Mouse (Mus musculus) stomach, postnatal 0 days (tissue): Measurements from ENCODE around the gene Pdgfa. TPM values are rescaled to one million over a fixed set of nuclear protein-coding genes. Genes with fewer than 3 reads are reported as not detected.
A peak's percentile ranks its signal among the peaks of the same experiment; 100 is the strongest.

Experiments used
- ATAC-seq: fragments of 200-750 bp; cut with Nextera tagmentation; 2 replicates; pipeline ENCODE4 v1.8.0; 2017; ENCODE audit not compliant: low FRiP score, low TSS enrichment
- DNase-seq: peaks from one replicate; pipeline ENCODE4 v3.0.0-alpha.2; 2016; ENCODE audit warnings: low spot score
- H3K27ac ChIP-seq: fragments of 300-500 bp; sonication (generic); replicated peaks from 2 replicates; pipeline ENCODE4 v1.5.1; 2014; ENCODE audit warnings: mild to moderate bottlenecking, control low read depth
- H3K27me3 ChIP-seq: fragments of 300-500 bp; sonication (generic); 2 replicates; pipeline ENCODE4 v1.6.1; 2014; ENCODE audit warnings: low read length; ENCODE audit not compliant: control insufficient read depth, insufficient read depth
- H3K36me3 ChIP-seq: fragments of 300-500 bp; sonication (generic); 2 replicates; pipeline ENCODE4 v1.6.1; 2014; ENCODE audit warnings: low read length, mixed read lengths; ENCODE audit not compliant: control insufficient read depth, insufficient read depth
- H3K4me1 ChIP-seq: fragments of 300-500 bp; sonication (generic); replicated peaks from 2 replicates; pipeline ENCODE4 v1.6.1; 2014; ENCODE audit warnings: antibody characterized with exemption; ENCODE audit not compliant: control insufficient read depth, insufficient read depth
- H3K4me2 ChIP-seq: fragments of 300-500 bp; sonication (generic); replicated peaks from 2 replicates; pipeline ENCODE4 v1.6.1; 2014; ENCODE audit warnings: low read depth, mild to moderate bottlenecking, control low read depth, moderate library complexity
- H3K4me3 ChIP-seq: fragments of 300-500 bp; sonication (generic); 2 replicates; pipeline ENCODE4 v1.5.1; 2014; ENCODE audit warnings: low read depth, low read length, control low read depth
- H3K9ac ChIP-seq: fragments of 300-500 bp; sonication (generic); 2 replicates; pipeline ENCODE4 v1.6.1; 2014; ENCODE audit warnings: mild to moderate bottlenecking, low read length, control low read depth, mixed read lengths
- H3K9me3 ChIP-seq: fragments of 300-500 bp; sonication (generic); 2 replicates; pipeline ENCODE4 v1.6.1; 2016; ENCODE audit warnings: low read length; ENCODE audit not compliant: control insufficient read depth
- CTCF ChIP-seq: IDR thresholded peaks from 2 replicates; pipeline ENCODE4 v1.5.1; 2016; ENCODE audit warnings: antibody characterized with exemption, low read depth, mild to moderate bottlenecking, moderate library complexity
- EP300 ChIP-seq: optimal IDR thresholded peaks from 2 replicates; pipeline ENCODE3; 2016; ENCODE audit warnings: antibody characterized with exemption
- whole genome bisulfite sequencing: fragments of 180-500 bp; shearing (Covaris S2); extraction: QIAGEN DNeasy Blood & Tissue Kit; methylation state at CpG from one replicate; pipeline ENCODE4 v1.1.7; 2014; 5-methylcytosine and 5-hydroxymethylcytosine counted together
- polyA plus RNA-seq: library from polyadenylated mRNA; unstranded; fragments of >200 nt; fragmentation: Nextera tagmentation; extraction: Ambion mirVana; gene quantifications from 2 replicates; pipeline ENCODE4 v1.2.1, GENCODE M21; 2015

The Pdgfa gene
- polyA plus RNA-seq = 56.5 and 60.4 TPM in 2 replicates

GRCm38 (mm10) chr5:138997171-138997788 lies at the start of gene Pdgfa:
TSS of gene Pdgfa (minus strand) at chr5:138997370.
- peaks cover 18% of the 10 kb centered on the region; the same call in 1 of the 2 replicates for H3K4me1 ChIP-seq
- H3K27ac ChIP-seq = peak within 1 kb of the TSS; percentile 99
- H3K9me3 ChIP-seq = no peaks in the 10 kb centered on the region
- peak within 1 kb of the TSS; percentile 73 for H3K4me3 ChIP-seq
- H3K27me3 ChIP-seq = peaks cover 6% of the 10 kb centered on the region; the same call in 1 of the 2 replicates
- H3K4me2 ChIP-seq = peak within 1 kb of the TSS; percentile 90
- TF ChIP-seq EP300 = no peak
- TF ChIP-seq CTCF = peak; percentile 11; the same call in 1 of the 2 replicates
- no peaks in the 10 kb centered on the region for H3K36me3 ChIP-seq
- DNase-seq (peak; percentile 89), ATAC-seq (peak; percentile 15; the same call in 1 of the 2 replicates)
- peak within 1 kb of the TSS; percentile 90 for H3K9ac ChIP-seq
- 13% methylated on average over 45 of the region's 48 CpGs for WGBS

GRCm38 (mm10) chr5:139046636-139047035 lies 49.5 kb upstream of the Pdgfa start:
- DNase-seq (no peak), ATAC-seq (no peak)
- H3K9ac ChIP-seq = no peak overlapping the region
- H3K27ac ChIP-seq = no peak overlapping the region
- no peaks in the 10 kb centered on the region for H3K9me3 ChIP-seq
- no peak overlapping the region for H3K4me3 ChIP-seq
- no peaks in the 10 kb centered on the region for H3K4me1 ChIP-seq
- H3K36me3 ChIP-seq = no peaks in the 10 kb centered on the region
- no peaks in the 10 kb centered on the region for H3K27me3 ChIP-seq
- 65% methylated on average over 5 of the region's 5 CpGs for WGBS
- H3K4me2 ChIP-seq = no peak overlapping the region
- TF ChIP-seq CTCF (no peak), EP300 (no peak)

GRCm38 (mm10) chr5:139043546-139043945 lies 46.4 kb upstream of the Pdgfa start:
- no peaks in the 10 kb centered on the region for H3K9me3 ChIP-seq
- DNase-seq (no peak), ATAC-seq (no peak)
- H3K4me3 ChIP-seq = no peak overlapping the region
- no peaks in the 10 kb centered on the region for H3K27me3 ChIP-seq
- no peak overlapping the region for H3K27ac ChIP-seq
- 43% methylated on average over 4 of the region's 4 CpGs for WGBS
- no peaks in the 10 kb centered on the region for H3K4me1 ChIP-seq
- TF ChIP-seq EP300 (no peak), CTCF (no peak)
- no peaks in the 10 kb centered on the region for H3K36me3 ChIP-seq
- H3K4me2 ChIP-seq = no peak overlapping the region
- H3K9ac ChIP-seq = no peak overlapping the region

- Histone ChIP-seq H3K4me1 (no peaks in the 10 kb centered on the region), H3K36me3 (no peaks in the 10 kb centered on the region), H3K27ac (no peak overlapping the region), H3K9ac (no peak overlapping the region), H3K9me3 (no peaks in the 10 kb centered on the region), H3K27me3 (no peaks in the 10 kb centered on the region), H3K4me2 (no peak overlapping the region), H3K4me3 (no peak overlapping the region)
- DNase-seq = no peak
- ATAC-seq = no peak
- TF ChIP-seq EP300 (no peak), CTCF (no peak)
- WGBS = 79% methylated on average over 12 of the region's 12 CpGs
Measured at GRCm38 (mm10) chr5:139042299-139042698, 45.1 kb upstream of the Pdgfa start.

- WGBS = 68% methylated on average over 2 of the region's 2 CpGs
- DNase-seq (no peak), ATAC-seq (no peak)
- Histone ChIP-seq H3K9me3 (no peaks in the 10 kb centered on the region), H3K36me3 (no peaks in the 10 kb centered on the region), H3K27me3 (no peaks in the 10 kb centered on the region), H3K4me2 (no peak overlapping the region), H3K9ac (no peak overlapping the region), H3K4me1 (peaks cover 7% of the 10 kb centered on the region; the same call in 1 of the 2 replicates), H3K4me3 (no peak overlapping the region), H3K27ac (no peak overlapping the region)
- TF ChIP-seq CTCF (no peak), EP300 (no peak)
Measured at GRCm38 (mm10) chr5:139035171-139035570, 38.0 kb upstream of the Pdgfa start.

- 55% methylated on average over 6 of the region's 6 CpGs for WGBS
- TF ChIP-seq CTCF (no peak), EP300 (no peak)
- H3K4me3 ChIP-seq = no peak overlapping the region
- H3K4me1 ChIP-seq = peaks cover 7% of the 10 kb centered on the region; the same call in 1 of the 2 replicates
- no peaks in the 10 kb centered on the region for H3K36me3 ChIP-seq
- H3K4me2 ChIP-seq = no peak overlapping the region
- H3K9ac ChIP-seq = no peak overlapping the region
- no peaks in the 10 kb centered on the region for H3K9me3 ChIP-seq
- ATAC-seq = no peak
- no peaks in the 10 kb centered on the region for H3K27me3 ChIP-seq
- DNase-seq = no peak
- 0 out of 2 replicates have a peak overlapping the region, but pooled peaks have one; percentile 40 for H3K27ac ChIP-seq
Measured at GRCm38 (mm10) chr5:139034746-139035145, 37.6 kb upstream of the Pdgfa start.
